Mouse (Mus musculus): Measurements from ENCODE around the gene Dcun1d3. TPM values are rescaled to one million over a fixed set of nuclear protein-coding genes. Genes with fewer than 3 reads are reported as not detected.

Gene Dcun1d3
- polyA plus RNA-seq (2015; fragmentation: Nextera tagmentation; extraction: Ambion mirVana), result 18.8 and 18.9 TPM in 2 replicates

- Histone ChIP-seq H3K9me3 (no peaks in the 10 kb centered on the region), H3K4me3 (replicated peaks) (peak within 1 kb of the TSS; percentile 86), H3K9ac (replicated peaks) (peak within 1 kb of the TSS; percentile 93), H3K36me3 (no peaks in the 10 kb centered on the region), H3K4me2 (replicated peaks) (peak within 1 kb of the TSS; percentile 81), H3K27ac (peak within 1 kb of the TSS; percentile 96), H3K4me1 (replicated peaks) (peaks cover 46% of the 10 kb centered on the region), H3K27me3 (no peaks in the 10 kb centered on the region)
- WGBS, result under 1% methylated on average over 61 of the region's 63 CpGs
- ATAC-seq, result peak; percentile 98
Measured at GRCm38 (mm10) chr7:119895639-119896512, at the start of gene Dcun1d3, which contains the start of gene Lyrm1. Dcun1d3 (minus strand) TSS chr7:119896298. Lyrm1 (plus strand) TSS chr7:119895861.

GRCm38 (mm10) chr7:119941569-119941968 is 45.5 kb upstream of the Dcun1d3 start:
- Histone ChIP-seq H3K9ac (replicated peaks) (no peak overlapping the region), H3K4me3 (replicated peaks) (no peak overlapping the region), H3K27me3 (no peaks in the 10 kb centered on the region), H3K4me1 (replicated peaks) (no peaks in the 10 kb centered on the region), H3K36me3 (no peaks in the 10 kb centered on the region), H3K4me2 (replicated peaks) (no peak overlapping the region), H3K9me3 (no peaks in the 10 kb centered on the region), H3K27ac (no peak overlapping the region)
- 58% methylated on average over 2 of the region's 2 CpGs for WGBS
- ATAC-seq, result no peak

GRCm38 (mm10) chr7:119937036-119937435 is 40.9 kb upstream of the Dcun1d3 start:
- 83% methylated on average over 5 of the region's 5 CpGs for WGBS
- no peak overlapping the region for H3K4me2 ChIP-seq (replicated peaks)
- H3K4me3 ChIP-seq (replicated peaks), result no peak overlapping the region
- no peak overlapping the region for H3K27ac ChIP-seq
- H3K9ac ChIP-seq (replicated peaks), result no peak overlapping the region
- H3K27me3 ChIP-seq, result no peaks in the 10 kb centered on the region
- H3K4me1 ChIP-seq (replicated peaks), result no peaks in the 10 kb centered on the region
- H3K36me3 ChIP-seq, result no peaks in the 10 kb centered on the region
- ATAC-seq, result no peak
- no peaks in the 10 kb centered on the region for H3K9me3 ChIP-seq

- Histone ChIP-seq H3K4me3 (replicated peaks) (no peak overlapping the region), H3K4me2 (replicated peaks) (no peak overlapping the region), H3K9me3 (no peaks in the 10 kb centered on the region), H3K9ac (replicated peaks) (no peak overlapping the region), H3K4me1 (replicated peaks) (no peaks in the 10 kb centered on the region), H3K36me3 (no peaks in the 10 kb centered on the region), H3K27me3 (no peaks in the 10 kb centered on the region), H3K27ac (no peak overlapping the region)
- no peak for ATAC-seq
Measured at GRCm38 (mm10) chr7:119936321-119936720, 40.2 kb upstream of the Dcun1d3 start.

DNA sequence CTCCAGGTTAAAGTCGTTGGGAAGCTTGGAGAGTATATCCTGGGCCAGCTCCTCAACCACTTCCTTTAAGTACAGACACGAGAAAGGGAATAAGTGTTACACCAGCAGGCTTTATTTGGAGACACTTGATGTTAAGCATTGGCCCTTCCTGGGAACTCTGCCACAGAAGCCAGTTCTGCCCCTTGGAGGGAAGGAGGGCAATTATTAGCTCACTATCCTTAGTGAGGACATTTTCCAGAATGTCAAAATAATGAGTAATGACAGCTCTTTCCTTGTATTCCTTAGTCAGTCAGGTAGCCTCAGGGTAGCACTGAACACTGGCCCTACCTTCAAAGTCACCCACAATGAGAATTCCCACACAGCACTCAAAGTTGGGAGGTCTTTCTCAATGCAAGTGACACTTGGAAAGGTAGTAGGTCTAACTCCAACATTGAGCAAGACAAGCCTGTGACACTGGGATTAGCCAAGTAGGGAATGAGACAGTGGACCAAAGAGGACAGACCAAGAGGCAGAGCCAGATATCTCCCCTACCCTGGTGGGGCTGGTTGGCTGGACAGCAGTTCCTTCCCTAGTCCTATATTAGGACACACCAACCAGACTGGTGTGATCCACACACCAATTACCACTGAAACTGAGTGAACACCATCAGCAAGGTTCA is 32.8 kb upstream of the Dcun1d3 start:
- Histone ChIP-seq H3K9ac (replicated peaks) (no peak overlapping the region), H3K27ac (no peak overlapping the region), H3K36me3 (no peaks in the 10 kb centered on the region), H3K9me3 (no peaks in the 10 kb centered on the region), H3K4me3 (replicated peaks) (no peak overlapping the region), H3K27me3 (no peaks in the 10 kb centered on the region), H3K4me1 (replicated peaks) (no peaks in the 10 kb centered on the region), H3K4me2 (replicated peaks) (no peak overlapping the region)
- ATAC-seq, result no peak
- WGBS, result 77% methylated on average over 2 of the region's 2 CpGs

- no peaks in the 10 kb centered on the region for H3K9me3 ChIP-seq
- H3K27ac ChIP-seq, result no peak overlapping the region
- 80% methylated on average over 4 of the region's 4 CpGs for WGBS
- H3K4me3 ChIP-seq (replicated peaks), result no peak overlapping the region
- H3K36me3 ChIP-seq, result 0 out of 2 replicates have a peak, but pooled peaks cover 2% of the 10 kb centered on the region
- H3K4me2 ChIP-seq (replicated peaks), result no peak overlapping the region
- H3K27me3 ChIP-seq, result no peaks in the 10 kb centered on the region
- no peaks in the 10 kb centered on the region for H3K4me1 ChIP-seq (replicated peaks)
- H3K9ac ChIP-seq (replicated peaks), result no peak overlapping the region
- no peak for ATAC-seq
Measured at GRCm38 (mm10) chr7:119921054-119921453, 25.0 kb upstream of the Dcun1d3 start.

DNA sequence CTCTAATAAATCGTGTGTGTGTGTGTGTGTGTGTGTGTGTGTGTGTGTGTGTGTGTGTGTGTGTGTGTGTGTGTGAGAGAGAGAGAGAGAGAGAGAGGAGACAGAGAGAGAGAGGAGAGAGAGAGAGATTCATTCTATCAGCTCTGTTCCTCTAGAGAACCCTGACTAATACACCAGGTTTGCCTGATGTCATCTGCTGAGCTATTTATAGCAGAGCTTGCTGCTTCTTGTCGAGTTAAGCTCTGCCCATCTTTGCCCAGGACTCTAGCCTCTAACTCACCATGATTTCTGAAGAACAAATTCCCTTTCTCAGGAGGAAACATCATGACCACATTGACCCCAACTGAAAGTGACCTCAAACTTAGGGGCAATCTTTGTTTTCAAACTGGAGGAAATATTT is 24.4 kb upstream of the Dcun1d3 start:
- Histone ChIP-seq H3K4me1 (replicated peaks) (no peaks in the 10 kb centered on the region), H3K4me2 (replicated peaks) (no peak overlapping the region), H3K27ac (no peak overlapping the region), H3K9ac (replicated peaks) (no peak overlapping the region), H3K4me3 (replicated peaks) (no peak overlapping the region), H3K9me3 (no peaks in the 10 kb centered on the region), H3K27me3 (no peaks in the 10 kb centered on the region), H3K36me3 (0 out of 2 replicates have a peak, but pooled peaks cover 2% of the 10 kb centered on the region)
- WGBS, result 69% methylated on average over 2 of the region's 2 CpGs
- ATAC-seq, result no peak

DNA sequence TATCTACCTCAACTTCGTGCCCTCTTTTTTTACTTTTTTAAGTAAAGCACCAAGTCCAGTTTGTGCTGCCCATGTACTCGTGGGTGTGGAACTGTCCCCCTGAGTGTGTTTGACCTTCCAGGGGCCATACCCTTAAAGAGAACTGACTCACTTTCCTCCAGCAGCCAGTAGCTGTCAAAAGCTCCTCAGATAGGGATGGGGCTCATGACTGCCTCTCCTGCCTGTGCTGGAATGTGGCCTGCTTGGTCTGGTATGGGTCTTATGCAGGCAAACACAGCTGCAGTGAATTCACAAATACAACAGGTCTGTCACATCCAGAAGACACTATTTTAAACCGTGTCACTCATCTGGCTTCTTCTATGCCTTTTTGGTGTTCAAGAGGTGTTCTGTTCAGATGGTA is 15.6 kb upstream of the Dcun1d3 start:
- Histone ChIP-seq H3K4me1 (replicated peaks) (no peaks in the 10 kb centered on the region), H3K9ac (replicated peaks) (no peak overlapping the region), H3K4me3 (replicated peaks) (no peak overlapping the region), H3K27me3 (no peaks in the 10 kb centered on the region), H3K4me2 (replicated peaks) (no peak overlapping the region), H3K9me3 (no peaks in the 10 kb centered on the region), H3K27ac (no peak overlapping the region), H3K36me3 (0 out of 2 replicates have a peak, but pooled peaks cover 2% of the 10 kb centered on the region)
- no peak for ATAC-seq
- WGBS, result 79% methylated on average over 3 of the region's 3 CpGs

GRCm38 (mm10) chr7:119906523-119907215 is 10.6 kb upstream of the Dcun1d3 start:
- H3K4me2 ChIP-seq (replicated peaks), result no peak overlapping the region
- no peak overlapping the region for H3K9ac ChIP-seq (replicated peaks)
- no peak overlapping the region for H3K4me3 ChIP-seq (replicated peaks)
- no peaks in the 10 kb centered on the region for H3K4me1 ChIP-seq (replicated peaks)
- no peaks in the 10 kb centered on the region for H3K36me3 ChIP-seq
- H3K27ac ChIP-seq, result no peak overlapping the region
- WGBS, result 95% methylated on average over 3 of the region's 3 CpGs
- no peaks in the 10 kb centered on the region for H3K27me3 ChIP-seq
- no peak for ATAC-seq
- no peaks in the 10 kb centered on the region for H3K9me3 ChIP-seq

GRCm38 (mm10) chr7:119899386-119900057 is 3.4 kb upstream of the Dcun1d3 start:
- no peak overlapping the region for H3K27ac ChIP-seq
- WGBS, result 67% methylated on average over 3 of the region's 3 CpGs
- no peaks in the 10 kb centered on the region for H3K9me3 ChIP-seq
- no peaks in the 10 kb centered on the region for H3K36me3 ChIP-seq
- peaks cover 17% of the 10 kb centered on the region for H3K4me1 ChIP-seq (replicated peaks)
- ATAC-seq, result no peak
- no peaks in the 10 kb centered on the region for H3K27me3 ChIP-seq
- H3K9ac ChIP-seq (replicated peaks), result no peak overlapping the region
- H3K4me2 ChIP-seq (replicated peaks), result no peak overlapping the region
- no peak overlapping the region for H3K4me3 ChIP-seq (replicated peaks)

GRCm38 (mm10) chr7:119898247-119898856 is 2.3 kb upstream of the Dcun1d3 start:
- no peak for ATAC-seq
- Histone ChIP-seq H3K4me1 (replicated peaks) (peaks cover 29% of the 10 kb centered on the region), H3K4me2 (replicated peaks) (no peak overlapping the region), H3K36me3 (no peaks in the 10 kb centered on the region), H3K27ac (no peak overlapping the region), H3K9me3 (no peaks in the 10 kb centered on the region), H3K9ac (replicated peaks) (no peak overlapping the region), H3K27me3 (no peaks in the 10 kb centered on the region), H3K4me3 (replicated peaks) (no peak overlapping the region)
- 70% methylated on average over 1 of the region's 1 CpGs for WGBS
